ENCODE assay signal across 18 mouse cellular contexts in genomic region chr6:28586806-28587205, GRCm38 (mm10).
DNase-seq lines count a peak whose midpoint lies in the region; TF ChIP-seq lines count a peak whose summit lies in the region.
"Had no signal": no experiment of that assay in that cellular context is flagged by ENCODE, and none has a peak within 500 bp of the region (broad histone marks: within the 10 kb centered on the region; RNA-seq: fewer than 3 reads in every experiment).

No protein-coding gene starts in this region.

- DNase-seq in liver, adult 2 months (ENCODE audit: extremely low read depth, low read depth, low spot score) = peak; percentile 78
- DNase-seq in liver = no peak
- peak; percentile 75 for DNase-seq in gonadal fat pad, adult 2 months (ENCODE audit: low read depth)
- DNase-seq in Muller cell, postnatal 12 days (ENCODE audit: inconsistent ontology term) = no peak
- DNase-seq in spleen, postnatal 10 days (ENCODE audit: low spot score in 2 of 2) = no peak
- DNase-seq: adrenal gland, postnatal 14 days; cerebellum, adult 18-20 months; cerebellum, adult 9-11 months; cerebellum, postnatal 36 days; gastrocnemius, postnatal 10 days; heart, adult 18-20 months; heart, postnatal 10 days had no signal

- no peak overlapping the region for H3K27ac ChIP-seq in liver, adult 2 months (replicated peaks; ENCODE audit: insufficient read depth, low read depth, low read length)
- H3K27ac ChIP-seq in brown adipose tissue, adult 24 weeks (replicated peaks; ENCODE audit: low read depth, low read length) = 0 out of 2 replicates have a peak overlapping the region, but pooled peaks have one; percentile 5
- H3K27ac ChIP-seq: forebrain, embryonic 15.5 days; heart, embryonic 10.5 days; hindbrain, embryonic 13.5 days; hindbrain, postnatal 0 days; intestine, embryonic 15.5 days had no signal

- H3K27me3 ChIP-seq in liver, adult 2 months (ENCODE audit: control insufficient read depth, insufficient read depth, low read length) = no peaks in the 10 kb centered on the region
- H3K27me3 ChIP-seq: forebrain, embryonic 15.5 days; hindbrain, embryonic 13.5 days; intestine, embryonic 15.5 days had no signal

- no peak for TF ChIP-seq POLR2A in liver, adult 2 months (IDR thresholded peaks at IDR 0.05; ENCODE audit: extremely low read depth, insufficient read depth, low read length)

- peaks cover 13% of the 10 kb centered on the region; the same call in 1 of the 2 replicates for H3K79me2 ChIP-seq in liver, adult 2 months (ENCODE audit: control insufficient read depth, insufficient read depth, low read length)

- no peak for TF ChIP-seq CTCF in liver, adult 2 months (IDR thresholded peaks at IDR 0.05; ENCODE audit: low read depth, low read length)

- no peak overlapping the region for H3K9ac ChIP-seq in liver, adult 2 months (ENCODE audit: low read depth, low read length)
- H3K9ac ChIP-seq: forebrain, embryonic 15.5 days; hindbrain, embryonic 13.5 days; intestine, embryonic 15.5 days had no signal

- 24% methylated on average over 3 of the region's 3 CpGs for WGBS in liver, adult 2 months

- H3K4me3 ChIP-seq in liver, adult 2 months (ENCODE audit: insufficient read depth, low read depth, low read length) = no peak overlapping the region
- H3K4me3 ChIP-seq in brown adipose tissue, adult 24 weeks (ENCODE audit: insufficient read depth, low read depth, low read length) = no peak overlapping the region
- H3K4me3 ChIP-seq: forebrain, embryonic 15.5 days; heart, embryonic 10.5 days; hindbrain, embryonic 13.5 days; intestine, embryonic 15.5 days had no signal

- peaks cover 6% of the 10 kb centered on the region for H3K4me1 ChIP-seq in liver, adult 2 months (ENCODE audit: control insufficient read depth, insufficient read depth, low read length)
- no peaks in the 10 kb centered on the region for H3K4me1 ChIP-seq in brown adipose tissue, adult 24 weeks (ENCODE audit: control insufficient read depth, insufficient read depth, insufficient read length, low read length)
- H3K4me1 ChIP-seq: heart, embryonic 10.5 days; intestine, embryonic 15.5 days had no signal

- H3K36me3 ChIP-seq in liver, adult 2 months (ENCODE audit: control insufficient read depth, insufficient read depth, low read length) = peaks cover 18% of the 10 kb centered on the region
- H3K36me3 ChIP-seq: forebrain, embryonic 15.5 days; hindbrain, embryonic 13.5 days; intestine, embryonic 15.5 days had no signal

Comparison
In these comparisons a context has a peak if more than half of its experiments do, and no peak if none do; other contexts are left out.
1. DNase-seq: peak in liver, adult 2 months (single experiment) and gonadal fat pad, adult 2 months (single experiment); none in liver (single experiment), Muller cell, postnatal 12 days (single experiment) and spleen, postnatal 10 days (0 of 2).